Mouse (Mus musculus): Measurements from ENCODE around the gene Il11ra2.
"Not testable (repeated sequence)": the region's sequence is repeated elsewhere in the genome, so short reads cannot be mapped to it uniquely, and the experiment has no call there.

The Il11ra2 gene

DNA sequence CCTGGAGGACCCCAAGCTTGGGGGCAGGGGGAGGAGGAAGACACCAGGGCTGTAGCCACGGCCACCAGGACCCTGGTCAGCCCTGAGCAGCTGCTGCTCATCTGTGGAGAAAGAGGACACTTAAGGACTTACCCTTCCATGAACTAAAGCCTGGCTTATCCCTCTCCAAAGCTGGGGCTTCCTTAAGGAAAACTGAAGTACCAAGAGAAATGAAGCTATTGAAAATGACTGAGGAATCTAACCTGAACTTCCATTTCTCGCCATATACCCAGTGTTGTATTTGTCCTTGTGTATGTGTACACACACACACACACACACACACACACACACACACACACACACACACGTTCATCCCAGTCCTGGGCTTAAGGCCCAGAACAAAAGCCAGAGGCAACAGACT is at the start of gene Il11ra2:
Gene Il11ra2, minus strand, starts transcription at position 101 of the 400 bp plus-strand sequence.
- not testable (repeated sequence) for DNase-seq

DNA sequence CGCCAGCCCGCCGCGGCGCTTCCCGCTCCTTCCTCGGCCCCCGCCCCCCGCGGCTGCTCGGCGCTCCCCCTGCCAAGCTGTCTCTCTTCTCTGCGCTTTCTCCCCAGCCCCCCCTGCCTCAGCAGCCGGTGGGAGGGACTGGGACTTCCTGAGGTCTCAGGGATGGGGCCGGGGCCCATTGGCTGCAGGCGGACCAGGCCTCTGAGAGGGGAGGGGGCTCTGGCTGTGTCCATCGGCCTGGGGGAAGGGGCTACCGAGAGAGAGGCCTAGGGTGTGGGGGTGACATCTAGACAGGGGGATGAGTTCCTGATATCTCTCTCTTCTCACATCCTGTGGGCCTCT is 20.5 kb upstream of the Il11ra2 start:
- not testable (repeated sequence) for DNase-seq

DNA sequence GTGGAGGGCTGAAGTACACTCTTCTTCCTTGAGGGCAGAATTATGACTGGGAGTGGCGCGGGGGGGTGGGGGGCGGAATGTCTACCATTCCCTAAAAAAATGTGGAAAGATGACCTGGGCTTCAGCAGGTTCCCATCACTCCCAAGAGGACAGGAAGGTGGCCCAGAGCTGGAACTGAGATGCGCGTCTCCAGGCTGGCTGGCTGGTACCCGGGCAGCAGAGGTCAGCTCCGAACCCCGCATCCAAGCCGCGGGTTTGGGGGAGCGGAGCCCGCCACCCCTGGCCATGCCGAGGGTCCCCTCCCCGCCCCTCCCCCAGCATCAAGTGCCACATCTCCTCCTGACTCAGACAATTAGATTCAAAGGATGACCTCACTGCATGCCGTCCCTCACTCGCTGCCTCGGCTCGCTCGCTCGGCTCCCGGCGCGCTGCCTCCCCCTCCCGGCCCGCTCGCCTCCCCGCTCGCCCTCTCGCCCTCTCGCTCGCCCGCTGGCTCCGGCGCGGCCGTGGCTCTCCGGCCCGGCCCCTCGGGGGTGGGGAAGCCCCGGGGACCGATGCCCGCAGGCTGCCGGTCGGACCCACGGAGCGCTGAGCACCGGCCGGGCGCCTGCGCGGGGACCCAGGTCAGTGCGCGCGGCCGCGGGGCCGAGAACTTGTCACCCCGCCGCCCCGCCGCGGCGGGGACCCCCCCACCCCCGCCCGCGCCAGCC is 19.9 kb upstream of the Il11ra2 start:
- not testable (repeated sequence) for DNase-seq

DNA sequence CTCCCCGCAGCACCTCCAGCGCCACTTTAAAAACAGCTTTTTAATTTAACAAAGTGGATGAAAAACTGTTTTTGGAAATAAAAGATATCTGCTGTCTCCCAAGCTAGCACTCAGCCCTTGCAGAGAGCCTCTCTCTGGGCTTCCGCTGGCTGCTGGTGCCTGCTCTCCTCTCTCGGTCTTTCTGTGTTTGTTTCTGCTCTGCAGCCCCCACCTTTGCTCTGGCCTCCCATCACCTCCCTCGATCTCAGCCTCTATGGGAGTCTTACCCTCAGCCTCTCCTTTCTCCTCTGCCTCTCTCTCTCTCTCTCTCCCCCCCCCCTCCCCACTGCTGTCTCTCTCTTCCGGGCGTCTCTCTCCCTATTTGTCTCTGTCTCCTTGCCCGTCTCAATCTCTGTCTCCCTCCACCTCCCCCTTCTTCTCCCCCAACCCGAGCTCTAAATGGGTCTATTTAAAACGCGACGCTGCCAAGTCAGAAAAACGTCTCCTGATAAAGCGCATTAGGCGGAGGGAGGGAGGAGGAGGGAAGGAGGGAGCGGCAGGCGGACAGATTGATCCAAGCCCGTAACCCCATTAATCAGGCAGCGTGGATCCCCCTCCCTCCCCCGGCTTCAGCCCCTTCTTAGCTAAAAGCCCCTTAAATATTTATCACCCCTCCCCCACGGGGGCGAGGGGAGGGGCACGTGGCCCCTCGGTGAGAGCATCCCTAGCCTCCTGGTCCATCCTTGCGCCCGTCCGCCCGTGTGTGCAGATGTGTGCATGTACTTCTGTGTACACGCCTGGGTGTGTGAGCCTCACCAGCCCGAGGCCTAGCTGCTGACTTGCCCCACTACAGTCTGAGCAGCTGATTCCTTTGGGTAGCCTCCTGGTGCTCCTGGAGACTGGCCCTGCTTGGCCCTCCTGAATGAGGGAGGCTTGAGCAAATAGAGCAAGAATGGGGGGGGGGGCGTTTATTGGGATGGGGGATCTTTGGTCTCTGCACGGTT is 19.0 kb upstream of the Il11ra2 start:
- not testable (repeated sequence) for DNase-seq

DNA sequence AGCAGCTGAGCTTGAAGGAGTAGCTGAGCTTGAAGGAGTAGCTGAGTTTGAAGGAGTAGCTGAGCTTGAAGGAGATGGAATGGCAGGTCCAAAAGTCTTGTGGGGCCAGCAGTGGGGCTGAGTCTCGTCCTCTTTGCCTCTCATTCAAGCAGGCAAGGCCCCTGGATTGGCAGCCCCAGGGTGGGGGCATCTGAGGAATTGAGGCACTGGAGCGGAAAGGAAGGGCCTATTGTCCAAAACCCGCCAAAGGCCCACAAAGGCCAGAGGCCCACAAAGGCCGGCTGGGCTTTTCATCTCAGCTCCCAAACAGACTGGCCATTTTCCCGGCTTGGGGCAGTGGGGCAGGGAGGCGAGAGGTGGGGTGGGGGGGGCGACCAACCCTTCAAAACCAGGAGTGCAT is 17.7 kb upstream of the Il11ra2 start:
- not testable (repeated sequence) for DNase-seq

DNA sequence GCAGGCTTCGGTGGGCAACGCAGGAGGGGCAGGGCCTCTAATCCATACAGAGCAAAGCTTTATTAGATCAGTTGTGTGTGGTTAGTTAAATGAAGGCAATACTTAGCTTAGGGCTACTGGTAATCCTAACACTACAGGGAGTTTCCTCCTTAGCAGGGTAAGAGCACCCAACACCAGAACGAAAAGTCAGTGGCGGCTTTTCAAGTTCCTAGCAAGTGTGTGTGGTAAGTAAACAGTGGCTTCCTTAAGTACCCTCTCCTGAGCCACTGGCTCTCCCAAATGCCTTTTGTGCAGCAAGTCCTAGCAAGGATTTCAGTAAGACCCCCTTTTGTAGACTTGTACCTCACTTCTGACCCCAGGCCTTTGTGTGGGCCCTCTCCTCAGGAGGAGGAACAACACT is 13.7 kb upstream of the Il11ra2 start:
- DNase-seq: not testable (repeated sequence)

DNA sequence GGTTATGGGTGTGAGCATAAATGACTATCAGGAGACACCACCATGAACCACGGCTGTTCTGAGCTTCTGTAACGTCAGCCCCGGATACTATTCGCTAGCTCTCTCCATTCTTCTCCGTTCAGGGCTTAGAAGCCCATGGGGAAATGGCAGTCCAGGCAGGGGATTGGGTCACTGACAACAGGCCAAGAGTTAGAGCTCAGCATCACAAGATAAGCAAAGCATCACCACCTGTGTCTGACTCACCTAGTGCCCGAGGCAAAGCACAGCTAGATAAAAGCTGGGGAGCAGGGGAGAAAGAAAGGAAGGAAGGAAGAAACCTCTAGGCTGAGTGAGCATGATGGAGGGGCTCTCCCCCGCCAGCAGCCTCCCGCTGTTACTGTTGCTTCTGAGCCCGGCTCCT is 6.7 kb downstream of the Il11ra2 start, which contains the start of gene Ccl27b:
Gene Ccl27b, plus strand, starts transcription at position 301 of the 400 bp plus-strand sequence.
- not testable (repeated sequence) for DNase-seq

DNA sequence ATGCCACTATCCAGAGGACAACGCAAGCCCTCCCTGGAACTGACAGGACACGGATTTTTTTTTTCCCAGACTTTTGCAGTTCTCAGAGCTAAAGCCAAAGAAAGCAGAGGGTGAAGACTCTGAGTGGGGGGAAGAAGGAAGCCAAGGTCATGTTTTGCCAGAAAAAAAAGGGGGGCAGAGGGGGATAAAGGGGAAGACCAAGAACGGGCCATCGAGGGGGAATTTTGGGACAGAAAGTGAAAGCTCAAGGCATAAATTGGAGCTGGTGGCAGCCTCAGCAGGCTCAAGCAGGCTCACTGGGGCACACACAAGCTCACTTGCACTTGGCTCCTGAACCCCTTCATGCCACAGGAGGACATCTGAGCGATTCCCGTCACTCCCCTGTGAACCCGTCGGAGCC is 32.3 kb downstream of the Il11ra2 start, which contains the start of gene Gm2564:
Gene Gm2564, plus strand, starts transcription at position 301 of the 400 bp plus-strand sequence.
- DNase-seq: not testable (repeated sequence)

DNA sequence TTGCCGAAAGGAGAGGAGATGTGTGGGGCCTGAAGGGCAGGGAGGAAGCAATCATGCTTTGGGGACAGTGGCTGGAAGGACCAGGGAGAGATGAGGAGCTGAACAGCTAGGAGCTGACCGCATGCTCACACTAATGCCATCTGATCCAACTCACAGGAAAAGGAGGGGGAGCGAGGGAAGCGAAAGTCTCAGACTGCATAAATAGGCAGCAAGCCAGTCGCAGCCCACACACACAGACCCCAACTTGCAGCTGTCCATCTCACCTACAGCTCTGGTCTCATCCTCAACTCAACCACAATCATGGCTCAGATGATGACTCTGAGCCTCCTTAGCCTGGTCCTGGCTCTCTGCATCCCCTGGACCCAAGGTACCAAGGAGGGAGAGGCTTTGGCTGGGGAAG is 49.8 kb downstream of the Il11ra2 start, which contains the start of gene Gm10591:
Gene Gm10591, plus strand, starts transcription at position 301 of the 400 bp plus-strand sequence.
- not testable (repeated sequence) for DNase-seq
